Mouse (Mus musculus) adrenal gland, postnatal 4 days (tissue): ENCODE measurements around the gene Insm1. TPM values are rescaled to one million over a fixed set of nuclear protein-coding genes. Genes with fewer than 3 reads are reported as not detected.

Experiments used
- DNase-seq, 2 experiments: peaks; one replicate each; pipeline ENCODE4 v3.0.0; 2021 to 2022; ENCODE audit warnings: low spot score in 2 of 2, mixed read lengths in 2 of 2
- total RNA-seq, 2 experiments: library from RNA; stranded (reverse); gene quantifications; 2 replicates each; pipeline ENCODE4 v1.2.3; 2021

Gene Insm1
- total RNA-seq, 2 experiments from 2014 or later = 16.6 to 16.8 TPM

DNA sequence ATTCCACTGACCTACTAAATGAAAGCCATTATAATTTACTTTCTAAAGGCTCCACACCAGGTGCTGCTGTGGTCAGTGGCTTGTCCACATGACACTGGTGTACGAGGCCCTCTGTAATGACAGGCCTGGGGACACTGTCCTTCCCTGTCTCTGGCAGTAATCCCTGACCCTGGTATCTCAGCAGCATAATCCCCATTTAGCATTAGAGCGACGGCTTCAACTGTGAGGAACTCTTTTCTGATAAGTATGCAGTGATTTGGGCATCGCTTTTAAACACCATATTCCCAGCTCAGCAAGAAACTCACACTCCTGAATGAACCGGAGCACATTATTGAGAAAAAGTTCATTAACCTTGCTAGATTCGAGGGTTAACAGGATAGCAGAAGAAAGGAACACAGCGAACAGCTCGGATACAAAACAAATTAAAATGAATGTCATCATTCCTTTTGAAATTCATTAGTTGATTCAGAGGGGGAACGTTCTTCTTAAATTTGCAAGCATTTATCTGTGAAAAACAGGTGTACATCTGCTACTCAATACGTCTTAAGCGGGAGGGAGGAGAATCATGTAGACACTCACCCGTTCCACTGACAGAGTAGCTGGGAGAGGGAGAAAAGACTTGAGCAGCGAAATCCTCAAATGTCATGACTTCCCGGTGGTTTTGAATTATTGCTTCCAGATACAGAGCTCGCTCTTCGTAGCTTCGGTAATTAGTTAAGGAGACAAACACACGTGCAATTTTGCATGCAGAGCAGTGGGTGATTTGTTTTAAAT is 38.3 kb downstream of the Insm1 start:
- no peak for DNase-seq

DNA sequence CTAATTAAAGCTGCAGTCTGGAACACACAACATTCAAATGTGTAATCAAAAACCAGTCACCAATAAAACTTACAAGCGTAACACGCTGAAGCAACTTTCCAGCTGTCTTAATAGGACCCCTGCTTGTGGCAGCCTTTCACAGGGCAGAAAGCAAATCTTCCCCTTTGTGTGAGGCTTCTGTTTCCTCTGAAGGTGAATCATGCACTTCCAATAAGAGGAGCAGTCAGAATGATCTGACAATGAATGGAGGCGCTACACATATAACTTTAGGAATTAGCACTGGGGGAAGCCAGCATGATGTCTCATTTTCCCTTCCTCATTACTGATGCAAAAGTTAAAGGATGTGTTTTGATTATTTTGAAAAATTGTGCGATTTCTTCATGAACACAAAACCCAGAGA is 39.4 kb downstream of the Insm1 start:
- DNase-seq = no peak

DNA sequence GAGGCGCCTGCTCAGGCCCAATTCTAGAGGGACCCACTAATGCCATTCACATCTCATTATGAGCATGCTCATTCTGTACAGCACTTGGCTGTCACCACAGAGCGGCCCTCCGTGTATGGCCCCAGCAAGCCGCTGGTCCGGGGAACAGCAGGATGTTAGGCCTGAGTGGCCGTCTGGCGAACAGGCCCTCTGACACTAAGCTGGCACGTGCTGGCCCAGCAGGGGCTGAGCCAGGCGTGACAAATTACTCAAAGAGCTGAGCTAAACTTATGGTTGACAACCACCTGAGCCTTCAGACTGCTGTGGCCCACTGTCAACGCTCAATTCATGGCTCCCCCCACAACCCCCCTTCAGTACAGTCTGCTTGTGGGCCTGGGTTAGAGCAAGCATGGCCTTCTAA is 40.5 kb downstream of the Insm1 start:
- DNase-seq = no peak

DNA sequence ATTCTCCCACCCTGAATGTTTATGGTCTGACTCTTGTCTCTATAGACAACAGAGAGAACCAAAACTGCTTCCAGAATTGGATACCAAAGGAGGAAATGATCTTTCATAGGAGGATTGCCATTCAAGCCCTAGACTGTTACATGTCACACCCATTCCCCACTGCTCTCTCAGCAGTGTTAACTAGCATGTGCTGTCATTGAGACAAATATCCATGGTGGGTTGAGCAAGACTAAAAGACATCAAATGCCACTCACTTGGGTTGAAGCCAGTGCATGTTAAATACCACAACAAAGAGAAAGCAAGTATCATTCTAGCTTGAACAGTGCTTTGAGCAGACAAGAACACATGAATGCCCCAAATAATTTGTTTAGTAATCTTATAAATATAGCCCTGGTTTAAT is 41.2 kb downstream of the Insm1 start:
- no peak for DNase-seq

DNA sequence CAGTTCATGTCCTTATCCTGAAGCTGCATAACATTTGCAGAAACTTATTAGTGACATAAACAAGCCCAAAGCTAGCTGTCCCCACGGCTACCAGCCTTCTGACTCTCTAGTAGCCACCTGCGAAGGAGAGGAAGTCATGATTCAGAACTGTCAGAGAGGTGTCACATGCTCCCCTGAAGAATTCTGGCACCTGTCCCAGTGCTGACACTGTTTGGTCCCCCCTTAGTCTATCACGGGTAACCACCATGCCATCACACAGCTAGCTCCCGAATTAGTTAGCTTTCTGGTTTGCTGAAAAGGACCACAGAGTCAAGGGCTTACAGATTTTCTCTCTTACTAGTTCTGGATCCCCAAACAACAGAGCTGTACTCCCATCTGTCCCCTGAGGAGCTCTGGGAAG is 43.3 kb downstream of the Insm1 start:
- no peak for DNase-seq

DNA sequence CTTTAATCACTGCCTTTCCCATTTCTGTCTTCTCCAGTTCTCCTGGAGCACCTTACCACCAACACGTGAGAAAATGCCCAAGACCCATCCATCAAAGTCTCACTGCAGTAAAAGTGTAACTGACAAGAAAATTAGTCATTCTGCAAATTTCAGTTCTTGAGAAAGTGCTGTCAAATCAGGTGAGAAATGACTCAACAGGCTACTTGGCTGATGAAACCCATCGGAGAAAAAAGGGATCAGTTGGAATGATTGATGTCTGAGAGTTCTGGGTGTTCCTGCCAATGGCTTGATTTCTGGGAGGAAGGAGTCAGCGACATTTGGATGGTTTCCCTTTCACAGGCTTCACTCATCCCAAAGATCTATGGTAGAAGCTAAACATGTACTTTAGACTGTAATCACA is 44.8 kb downstream of the Insm1 start:
- no peak for DNase-seq
